Mouse (Mus musculus) embryonic fibroblast, embryonic 13.5 days (primary cell): ENCODE measurements around the gene Flnb.

Experiments
- CTCF ChIP-seq: IDR thresholded peaks from 2 replicates; pipeline ENCODE4 v1.5.1; 2011; ENCODE audit warnings: mild to moderate bottlenecking, control low read depth, low read length, moderate library complexity, borderline replicate concordance; ENCODE audit not compliant: insufficient read depth
- POLR2A ChIP-seq: IDR thresholded peaks from 2 replicates; pipeline ENCODE4 v1.6.1; 2011; ENCODE audit warnings: low read depth, mild to moderate bottlenecking, control low read depth, low read length, moderate library complexity

DNA sequence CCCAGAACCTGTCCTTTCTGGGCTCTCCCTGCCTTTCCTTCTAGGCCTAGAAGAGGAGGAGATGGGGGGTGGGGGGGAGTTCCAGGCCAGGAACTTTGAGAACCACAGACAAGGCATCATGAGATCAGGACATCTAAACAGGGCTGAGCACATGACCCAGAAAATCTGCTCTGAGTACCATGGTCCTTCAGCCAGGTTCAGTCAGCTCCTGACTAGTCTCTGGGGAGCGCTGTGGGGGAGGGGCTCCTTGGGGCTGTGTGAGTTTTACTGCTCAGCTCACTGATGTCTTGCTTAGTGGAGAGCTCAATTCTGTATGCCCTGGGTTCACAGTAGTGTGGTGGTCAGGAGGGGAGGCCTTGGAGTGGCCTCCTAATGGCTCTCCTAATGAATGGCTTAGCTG, 43.5 kb downstream of the Flnb start:
- TF ChIP-seq CTCF (no peak), POLR2A (no peak)
